In genomic region chr4:57888246-57888645, GRCm38 (mm10) we compare ENCODE assay signal across 18 mouse cellular contexts. TPM values are rescaled to one million over a fixed set of nuclear protein-coding genes. Genes with fewer than 3 reads are reported as not detected.
"Had no signal": no experiment of that assay in that cellular context is flagged by ENCODE, and none has a peak within 500 bp of the region (broad histone marks: within the 10 kb centered on the region; RNA-seq: fewer than 3 reads in every experiment).

No protein-coding gene starts in this region.

- H3K4me3 ChIP-seq: neural tube, embryonic 12.5 days; neural tube, embryonic 13.5 days; neural tube, embryonic 15.5 days; stomach, embryonic 15.5 days had no signal

- H3K9me3 ChIP-seq: neural tube, embryonic 12.5 days; neural tube, embryonic 13.5 days; neural tube, embryonic 15.5 days; stomach, embryonic 15.5 days had no signal

- H3K27ac ChIP-seq: neural tube, embryonic 12.5 days; neural tube, embryonic 13.5 days; neural tube, embryonic 15.5 days; stomach, embryonic 15.5 days; stomach, postnatal 0 days had no signal

- DNase-seq: retina, postnatal 1 day; right cerebral cortex, adult 18-20 months; right cerebral cortex, postnatal 14 days; right cerebral cortex, postnatal 25 days; right cerebral cortex, postnatal 4 days; spleen, adult 18-20 months; thymus, adult 18-20 months; thymus, adult 2 months; thymus, postnatal 14 days; thymus, postnatal 25 days; thymus, postnatal 36 days; thymus, postnatal 4 days had no signal

- H3K4me2 ChIP-seq: neural tube, embryonic 12.5 days; neural tube, embryonic 13.5 days; neural tube, embryonic 15.5 days; stomach, embryonic 15.5 days had no signal

- H3K36me3 ChIP-seq: neural tube, embryonic 13.5 days; neural tube, embryonic 15.5 days; stomach, embryonic 15.5 days had no signal

- H3K27me3 ChIP-seq: neural tube, embryonic 12.5 days; neural tube, embryonic 13.5 days; neural tube, embryonic 15.5 days; stomach, embryonic 15.5 days had no signal

- H3K9ac ChIP-seq: neural tube, embryonic 12.5 days; neural tube, embryonic 13.5 days; neural tube, embryonic 15.5 days; stomach, embryonic 15.5 days had no signal

RNA-seq across cellular contexts. Expression of gene D630039A03Rik, which starts 27.9 kb away (rescaled TPM):
- total RNA-seq: neutrophil, adult 5-6 weeks had no signal
